ENCODE assay signal across 19 mouse cellular contexts in the genomic region with DNA sequence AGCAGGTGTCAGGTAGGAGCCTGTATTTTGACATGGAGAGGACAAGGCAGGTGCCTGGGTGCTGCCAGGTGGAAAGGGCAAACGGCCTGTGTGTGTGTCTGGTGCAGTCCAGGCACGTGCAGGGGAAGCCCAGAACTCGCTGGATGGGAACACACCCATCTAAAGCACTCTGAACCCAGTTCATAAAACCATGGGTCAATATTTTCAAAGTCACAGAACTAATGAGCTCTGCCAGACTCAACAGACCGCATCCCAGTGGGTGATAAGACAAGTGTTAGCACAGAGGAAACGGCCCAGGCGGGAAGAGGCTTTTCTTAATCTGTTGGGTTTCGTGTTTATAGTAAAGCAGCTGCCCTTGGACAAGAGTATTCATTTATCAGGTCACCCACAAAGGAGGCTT. TPM values are rescaled to one million over a fixed set of nuclear protein-coding genes. Genes with fewer than 3 reads are reported as not detected.
DNase-seq lines count a peak whose midpoint lies in the region; ATAC-seq and TF ChIP-seq lines count a peak whose summit lies in the region.
"Had no signal": no experiment of that assay in that cellular context is flagged by ENCODE, and none has a peak within 500 bp of the region (broad histone marks: within the 10 kb centered on the region; RNA-seq: fewer than 3 reads in every experiment).

No protein-coding gene starts in this region.

- H3K4me1 ChIP-seq in heart, adult 2 months (ENCODE audit: control insufficient read depth, insufficient read depth, low read length), result peaks cover 6% of the 10 kb centered on the region
- H3K4me1 ChIP-seq in lung, embryonic 16.5 days (replicated peaks; ENCODE audit: control insufficient read depth, insufficient read depth, low read length), result peaks cover 50% of the 10 kb centered on the region
- peaks cover 19% of the 10 kb centered on the region for H3K4me1 ChIP-seq in lung, postnatal 0 days (ENCODE audit: insufficient read depth, low read depth, low read length)
- peaks cover 8% of the 10 kb centered on the region; the same call in 1 of the 2 replicates for H3K4me1 ChIP-seq in intestine, postnatal 0 days (replicated peaks; ENCODE audit: control insufficient read depth, insufficient read depth, low read length)

- H3K36me3 ChIP-seq in heart, adult 2 months (ENCODE audit: control insufficient read depth, insufficient read depth, low read length), result no peaks in the 10 kb centered on the region
- H3K36me3 ChIP-seq in lung, embryonic 16.5 days (ENCODE audit: control insufficient read depth, insufficient read depth, low read length), result no peaks in the 10 kb centered on the region
- no peaks in the 10 kb centered on the region for H3K36me3 ChIP-seq in lung, postnatal 0 days (ENCODE audit: insufficient read depth, low read length)
- H3K36me3 ChIP-seq in intestine, postnatal 0 days (ENCODE audit: control insufficient read depth, insufficient read depth), result no peaks in the 10 kb centered on the region
- H3K36me3 ChIP-seq: forebrain, embryonic 10.5 days; limb, embryonic 10.5 days; midbrain, embryonic 15.5 days had no signal

- no peaks in the 10 kb centered on the region for H3K79me2 ChIP-seq in heart, adult 2 months (replicated peaks; ENCODE audit: control insufficient read depth, insufficient read depth, low read length)

- DNase-seq in heart, adult 18-20 months, result peak; percentile 25 to 32
- no peak for DNase-seq in heart, adult 2 months
- DNase-seq in lung, postnatal 0 days (ENCODE audit: low spot score), result no peak
- peak; percentile 67 for DNase-seq in cerebellum, adult 11-12 months
- no peak for DNase-seq in left cerebral cortex, adult 18-20 months (ENCODE audit: low spot score in 2 of 2)
- no peak for DNase-seq in spleen, postnatal 36 days (ENCODE audit: low spot score in 2 of 2)

- WGBS in heart, adult 2 months, result 58% methylated on average over 7 of the region's 7 CpGs
- WGBS in lung, embryonic 16.5 days, result 23% methylated on average over 7 of the region's 7 CpGs
- 35% methylated on average over 7 of the region's 7 CpGs for whole genome bisulfite sequencing in lung, postnatal 0 days
- WGBS in intestine, postnatal 0 days, result 21% methylated on average over 7 of the region's 7 CpGs

- no peaks in the 10 kb centered on the region for H3K9me3 ChIP-seq in lung, embryonic 16.5 days (ENCODE audit: control insufficient read depth, low read length)
- no peaks in the 10 kb centered on the region for H3K9me3 ChIP-seq in lung, postnatal 0 days (ENCODE audit: low read length)
- no peaks in the 10 kb centered on the region for H3K9me3 ChIP-seq in intestine, postnatal 0 days (ENCODE audit: control insufficient read depth)
- H3K9me3 ChIP-seq: forebrain, embryonic 10.5 days; limb, embryonic 10.5 days; midbrain, embryonic 15.5 days had no signal

- no peak overlapping the region for H3K4me2 ChIP-seq in lung, embryonic 16.5 days (ENCODE audit: low read depth, low read length)
- H3K4me2 ChIP-seq in lung, postnatal 0 days (replicated peaks; ENCODE audit: low read depth, low read length), result no peak overlapping the region
- H3K4me2 ChIP-seq in intestine, postnatal 0 days (replicated peaks; ENCODE audit: low read depth), result no peak overlapping the region
- H3K4me2 ChIP-seq: midbrain, embryonic 15.5 days had no signal

- H3K27me3 ChIP-seq in heart, adult 2 months (ENCODE audit: control insufficient read depth, insufficient read depth, low read length), result no peaks in the 10 kb centered on the region
- no peaks in the 10 kb centered on the region for H3K27me3 ChIP-seq in lung, embryonic 16.5 days (ENCODE audit: control insufficient read depth, insufficient read depth, low read depth, low read length)
- no peaks in the 10 kb centered on the region for H3K27me3 ChIP-seq in lung, postnatal 0 days (replicated peaks; ENCODE audit: insufficient read depth, low read length)
- H3K27me3 ChIP-seq in intestine, postnatal 0 days (replicated peaks; ENCODE audit: control insufficient read depth, insufficient read depth, low read length), result no peaks in the 10 kb centered on the region
- H3K27me3 ChIP-seq: midbrain, embryonic 15.5 days had no signal

- TF ChIP-seq EP300 in heart, adult 2 months (IDR thresholded peaks at IDR 0.05; ENCODE audit: insufficient read depth, low read depth, low read length), result no peak
- no peak for TF ChIP-seq EP300 in lung, postnatal 0 days (IDR thresholded peaks at IDR 0.05)

- no peak overlapping the region for H3K4me3 ChIP-seq in heart, adult 2 months
- H3K4me3 ChIP-seq in lung, embryonic 16.5 days (ENCODE audit: low read length), result no peak overlapping the region
- H3K4me3 ChIP-seq in lung, postnatal 0 days (ENCODE audit: low read depth, low read length), result no peak overlapping the region
- H3K4me3 ChIP-seq in intestine, postnatal 0 days (ENCODE audit: low read depth, low read length), result no peak overlapping the region
- H3K4me3 ChIP-seq: forebrain, embryonic 10.5 days; limb, embryonic 10.5 days; midbrain, embryonic 15.5 days had no signal

- no peak for TF ChIP-seq CTCF in heart, adult 2 months (IDR thresholded peaks at IDR 0.05)
- TF ChIP-seq CTCF in lung, postnatal 0 days (IDR thresholded peaks at IDR 0.05), result no peak
- no peak for TF ChIP-seq CTCF in intestine, postnatal 0 days (IDR thresholded peaks at IDR 0.05; ENCODE audit: low read depth)

- H3K9ac ChIP-seq in heart, adult 2 months (ENCODE audit: low read depth, low read length), result no peak overlapping the region
- H3K9ac ChIP-seq in lung, embryonic 16.5 days (ENCODE audit: low read length), result no peak overlapping the region
- no peak overlapping the region for H3K9ac ChIP-seq in lung, postnatal 0 days (replicated peaks; ENCODE audit: low read depth)
- no peak overlapping the region for H3K9ac ChIP-seq in intestine, postnatal 0 days (ENCODE audit: low read depth, low read length)
- H3K9ac ChIP-seq: midbrain, embryonic 15.5 days had no signal

- H3K27ac ChIP-seq in heart, adult 2 months, result no peak overlapping the region
- peak overlapping the region; percentile 45 for H3K27ac ChIP-seq in lung, embryonic 16.5 days (ENCODE audit: low read length)
- no peak overlapping the region for H3K27ac ChIP-seq in lung, postnatal 0 days (ENCODE audit: low read length)
- H3K27ac ChIP-seq in intestine, postnatal 0 days (ENCODE audit: low read depth, low read length), result no peak overlapping the region
- H3K27ac ChIP-seq: forebrain, embryonic 10.5 days; hindbrain, postnatal 0 days; limb, embryonic 10.5 days; macrophage; midbrain, embryonic 15.5 days had no signal

- TF ChIP-seq POLR2A in heart, adult 2 months (IDR thresholded peaks at IDR 0.05; ENCODE audit: insufficient read depth, low read depth, low read length), result no peak

- no peak for ATAC-seq in lung, embryonic 16.5 days (ENCODE audit: low read depth)
- ATAC-seq in lung, postnatal 0 days, result no peak
- peak; percentile 70 for ATAC-seq in intestine, postnatal 0 days
- ATAC-seq: activated CD4-positive, CD25-positive, alpha-beta regulatory T cell, adult 4 months; hindbrain, postnatal 0 days; midbrain, embryonic 15.5 days had no signal

- intact Hi-C loops in heart, adult 2 months (cut with DNase I), result no loop called here

RNA-seq across cellular contexts. Expression of a gene that starts 57.3 kb away (rescaled TPM):
- total RNA-seq in heart, adult 18-20 months (2021), result not detected
- total RNA-seq in heart, adult 2 months (2021), result not detected
- not detected in 2 replicates for polyA plus RNA-seq in heart, adult 2 months (2012; rRNA removed)
- polyA plus RNA-seq in lung, embryonic 16.5 days (2015; fragmentation: Nextera tagmentation; extraction: Ambion mirVana), result not detected in 2 replicates
- 0.06 TPM in 1 of 2 replicates, not detected in the other for polyA plus RNA-seq in lung, postnatal 0 days (2015; fragmentation: Nextera tagmentation; extraction: Ambion mirVana)
- not detected in 2 replicates for polyA plus RNA-seq in intestine, postnatal 0 days (2015; fragmentation: Nextera tagmentation; extraction: Ambion mirVana)
- total RNA-seq in left cerebral cortex, adult 18-20 months (2021), result not detected
- total RNA-seq: hindbrain, postnatal 0 days; layer of hippocampus, adult 8-10 months had no signal
- polyA plus RNA-seq: activated CD4-positive, CD25-positive, alpha-beta regulatory T cell, adult 4 months; brain, embryonic 14.5 days; embryonic facial prominence, embryonic 11.5 days; forebrain, embryonic 10.5 days; heart, postnatal 0 days; hindbrain, postnatal 0 days; limb, embryonic 10.5 days; macrophage; midbrain, embryonic 15.5 days; neural tube, embryonic 14.5 days had no signal

Comparison
In these comparisons a context has a peak if more than half of its experiments do, and no peak if none do; other contexts are left out.
1. DNase-seq: peak in heart, adult 18-20 months (2 of 2) and cerebellum, adult 11-12 months (single experiment); none in heart, adult 2 months (0 of 2), lung, postnatal 0 days (single experiment), left cerebral cortex, adult 18-20 months (0 of 2) and spleen, postnatal 36 days (0 of 2).